Mouse (Mus musculus) adipocyte (in vitro differentiated cells): ENCODE data around the gene Tsen34.
"Not testable (repeated sequence)": the region's sequence is repeated elsewhere in the genome, so short reads cannot be mapped to it uniquely, and the experiment has no call there.

Experiments
- DNase-seq: peaks from one replicate; pipeline ENCODE4 v3.0.0-alpha.2; 2016; ENCODE audit warnings: low spot score

Gene Tsen34

DNA sequence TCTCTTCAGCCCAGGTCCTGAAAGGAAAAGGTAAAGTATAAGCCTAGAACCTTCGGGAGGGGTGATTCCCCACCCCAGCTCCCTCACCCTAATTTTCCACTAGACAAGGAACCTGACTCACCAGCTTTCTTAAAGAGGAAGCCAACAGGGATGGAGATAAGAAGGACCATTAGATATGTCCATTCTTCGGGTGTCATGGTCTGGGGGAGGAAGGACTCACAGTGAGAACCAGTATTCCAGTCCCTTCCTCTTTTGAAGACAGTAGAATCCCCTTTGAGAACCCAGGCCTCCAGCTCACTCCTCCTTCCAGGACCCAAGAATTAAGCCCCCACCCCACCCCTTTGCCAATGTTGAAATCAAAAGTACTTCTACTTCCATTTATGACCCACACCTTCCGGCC lies 744 bp upstream of the Tsen34 start:
- no peak for DNase-seq

DNA sequence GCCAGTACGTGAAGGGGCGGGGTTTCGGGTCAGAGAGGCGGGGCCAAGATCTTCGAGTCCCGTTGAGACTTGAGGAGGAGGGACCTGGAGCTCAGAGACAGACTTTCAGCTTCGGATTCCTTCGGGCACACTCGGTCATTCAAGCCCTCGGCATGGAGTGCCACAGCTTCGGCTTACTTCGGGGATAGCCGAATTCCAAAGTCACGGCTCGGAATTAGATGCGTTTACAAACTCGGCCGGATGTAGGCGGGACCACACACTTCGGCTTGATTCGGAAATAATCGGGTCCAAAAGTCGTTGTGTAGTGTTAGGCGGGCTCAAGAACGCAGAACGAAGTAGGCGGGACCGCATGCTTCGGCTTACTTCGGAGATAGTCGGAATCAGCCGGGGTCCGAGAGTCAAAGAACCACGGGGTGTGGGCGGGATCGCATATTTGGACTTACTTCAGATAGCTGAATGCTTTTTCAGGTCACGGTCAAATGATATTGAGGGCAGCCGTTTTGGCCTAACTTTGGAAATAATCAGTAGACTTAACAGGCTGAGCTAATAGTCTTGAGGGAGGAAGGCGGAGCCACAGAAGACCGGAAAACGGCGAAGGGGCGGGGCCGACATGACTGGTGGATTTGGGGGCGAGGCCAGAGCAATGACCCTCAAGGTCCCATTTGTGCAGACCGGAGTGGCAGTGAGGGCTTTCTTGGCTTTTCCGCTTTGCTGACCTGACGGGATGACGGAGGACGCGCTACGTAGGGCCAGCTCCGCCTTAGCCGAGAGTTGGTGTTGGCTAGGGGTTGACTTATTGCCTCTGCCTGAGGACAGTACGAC lies 535 bp downstream of the Tsen34 start, which contains the start of gene Mboat7:
Gene Mboat7, minus strand, starts transcription at position 537 of the 822 bp plus-strand sequence.
- DNase-seq = peak; percentile 97

DNA sequence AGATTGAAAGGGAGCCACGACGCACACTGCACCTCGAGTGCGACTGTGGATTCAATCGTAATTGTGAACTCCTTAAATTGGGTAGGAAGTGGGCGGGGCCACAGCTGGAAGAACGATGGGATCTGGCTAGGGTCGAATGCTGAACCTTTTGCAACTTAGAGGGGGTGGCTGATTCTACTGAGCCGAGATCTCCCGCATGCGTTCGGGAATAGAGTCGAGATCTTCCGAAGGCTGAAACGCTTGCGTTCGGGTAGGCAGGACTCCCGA lies 1.1 kb downstream of the Tsen34 start:
- no peak for DNase-seq

DNA sequence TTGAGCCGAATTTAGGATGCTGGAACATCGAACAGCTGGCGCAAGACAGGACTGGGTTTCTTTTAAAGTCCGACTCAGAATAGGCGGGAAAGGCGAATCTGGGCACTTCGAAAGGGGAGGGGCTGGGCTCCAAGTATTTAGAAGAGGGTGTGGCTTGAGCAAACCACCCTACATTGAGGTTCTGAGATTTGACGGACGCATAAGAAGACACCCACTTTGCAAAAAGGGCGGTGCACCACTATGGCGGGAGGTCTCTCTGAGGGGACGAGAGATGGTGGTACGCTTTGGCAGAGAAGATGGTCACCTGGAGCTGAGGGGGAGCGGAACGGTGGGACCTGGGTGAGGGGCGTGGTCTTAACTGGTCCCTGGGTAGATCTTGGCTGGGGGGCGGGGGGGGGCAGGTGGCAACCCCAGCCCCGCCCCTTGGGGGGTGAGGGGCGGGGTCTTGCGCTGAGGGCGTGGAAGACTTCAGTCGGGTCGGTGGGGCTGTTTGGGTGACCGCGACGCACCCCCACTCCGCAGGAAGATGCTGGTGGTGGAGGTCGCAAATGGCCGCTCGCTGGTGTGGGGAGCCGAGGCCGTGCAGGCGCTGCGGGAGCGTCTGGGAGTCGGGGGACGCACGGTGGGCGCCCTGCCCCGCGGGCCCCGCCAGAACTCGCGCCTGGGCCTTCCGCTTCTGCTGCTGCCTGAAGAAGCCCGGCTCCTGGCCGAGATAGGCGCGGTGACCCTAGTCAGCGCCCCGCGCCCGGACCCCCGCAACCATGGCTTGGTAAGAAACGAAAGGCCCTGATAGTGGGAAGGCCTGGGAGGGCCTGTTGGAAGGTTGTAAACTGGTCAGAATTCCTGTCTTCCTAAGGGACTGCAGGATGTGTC lies 1.6 kb downstream of the Tsen34 start:
- peak; percentile 90 for DNase-seq

DNA sequence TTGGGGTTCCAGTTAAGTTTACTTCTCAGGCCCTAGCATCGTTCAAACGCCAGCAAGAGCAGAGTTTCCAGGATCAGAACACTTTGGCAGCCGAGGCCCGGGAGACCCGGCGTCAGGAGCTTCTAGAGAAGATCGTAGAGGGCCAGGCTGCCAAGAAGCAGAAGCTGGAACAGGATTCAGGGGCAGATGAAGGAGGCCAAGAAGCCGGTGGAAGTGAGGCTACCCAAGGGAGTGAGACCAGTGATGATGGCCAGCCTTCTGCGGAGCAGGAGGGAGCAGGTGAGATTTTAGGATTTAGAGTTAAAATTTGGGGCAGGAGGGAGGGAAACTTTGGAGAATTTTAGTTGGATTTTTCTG lies 2.3 kb downstream of the Tsen34 start:
- peak; percentile 39 for DNase-seq

DNA sequence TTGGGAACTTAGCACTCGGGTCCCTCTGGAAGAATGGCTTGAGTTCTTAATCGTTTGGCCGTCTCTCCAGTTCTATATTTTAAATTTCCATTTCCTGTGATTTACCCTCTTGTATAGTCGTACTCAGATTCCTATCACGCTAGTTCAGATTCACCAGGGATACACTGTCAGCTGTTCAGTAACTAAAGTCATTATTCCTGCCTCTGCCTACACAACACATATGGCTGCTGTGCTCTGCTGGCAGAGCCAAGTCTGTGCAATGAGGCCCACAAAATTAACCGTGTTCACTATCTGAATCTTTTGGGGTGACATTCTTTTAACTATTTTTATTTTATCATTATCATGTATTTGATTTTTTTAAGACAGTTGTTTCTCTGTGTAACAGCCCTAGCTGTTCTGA lies 5.8 kb downstream of the Tsen34 start:
- no peak for DNase-seq

DNA sequence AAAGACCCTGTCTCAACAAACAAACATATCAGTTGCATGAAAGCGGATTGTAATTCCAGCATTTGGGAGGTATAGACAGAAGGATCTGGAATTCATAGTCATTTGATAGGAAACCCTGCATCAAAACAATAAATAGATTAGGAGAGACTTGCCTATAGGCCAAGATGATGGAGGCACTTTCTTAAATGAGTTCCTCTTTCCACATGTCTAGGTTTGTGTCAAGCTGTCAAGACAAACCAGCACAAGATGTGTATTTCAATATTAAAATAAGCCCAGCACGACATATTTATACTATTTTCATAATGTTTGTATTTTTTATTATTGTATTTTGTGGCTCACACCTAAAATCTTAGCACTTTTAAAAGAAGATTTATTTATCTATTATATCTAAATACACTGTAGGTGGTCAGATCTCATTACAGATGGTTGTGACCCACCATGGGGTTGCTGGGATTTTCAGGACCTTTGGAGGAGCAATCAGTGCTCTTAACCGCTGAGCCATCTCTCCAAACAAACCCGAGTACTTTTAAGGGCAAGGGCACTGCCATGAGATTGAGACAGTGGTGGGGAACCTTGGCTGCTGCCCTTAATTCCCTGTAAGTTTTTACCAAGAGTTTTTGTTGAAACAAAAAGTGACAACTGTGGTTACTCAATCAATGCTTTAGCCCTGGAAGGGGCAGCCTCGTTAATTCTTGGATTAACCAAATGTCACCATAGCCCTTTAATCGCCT lies 10.7 kb downstream of the Tsen34 start:
- no peak for DNase-seq

DNA sequence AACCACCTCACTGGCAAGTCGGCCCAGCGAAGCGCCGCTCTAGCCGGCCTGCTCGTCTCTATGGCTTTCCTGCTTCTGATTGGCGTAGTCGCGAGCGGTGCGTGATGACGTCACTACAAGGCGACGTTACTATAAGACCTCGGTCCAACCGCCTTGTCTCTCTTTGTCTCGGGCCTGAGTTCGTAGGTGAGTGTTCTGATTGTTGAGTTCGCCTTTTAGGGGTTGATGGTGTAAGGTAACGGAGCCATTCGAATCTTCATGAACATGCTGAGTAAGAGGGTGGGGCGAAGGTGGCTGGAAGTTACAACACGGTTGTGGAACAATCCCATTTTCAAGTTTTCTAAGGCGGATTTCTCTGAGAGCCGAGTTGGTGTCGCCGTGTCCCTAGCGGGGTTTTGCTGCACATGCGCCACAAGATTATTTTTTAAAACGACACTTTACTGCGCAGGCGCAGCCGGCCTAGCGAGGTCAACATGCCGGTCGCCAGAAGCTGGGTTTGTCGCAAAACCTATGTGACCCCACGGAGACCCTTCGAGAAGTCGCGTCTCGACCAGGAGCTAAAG lies 11.3 kb downstream of the Tsen34 start, which contains the start of gene Rps9:
Gene Rps9, plus strand, starts transcription at position 115 of the 563 bp plus-strand sequence.
- DNase-seq = peak; percentile 94

DNA sequence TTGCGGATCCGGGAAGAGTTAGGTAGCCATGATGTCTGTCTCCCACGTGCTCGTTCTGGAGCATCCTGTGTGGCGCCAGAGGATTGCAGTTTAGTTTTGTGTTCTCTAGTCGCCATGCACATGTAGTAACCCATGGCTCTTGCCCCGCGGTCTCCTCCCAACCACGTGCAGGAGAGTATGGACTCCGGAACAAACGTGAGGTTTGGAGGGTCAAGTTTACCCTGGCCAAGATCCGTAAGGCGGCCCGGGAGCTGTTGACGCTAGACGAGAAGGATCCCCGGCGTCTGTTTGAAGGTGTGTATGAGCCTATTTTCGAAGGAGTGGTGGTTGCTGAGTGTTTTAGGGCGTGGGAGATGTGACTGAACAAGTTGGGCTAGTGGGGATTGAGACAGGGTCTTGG lies 11.8 kb downstream of the Tsen34 start:
- no peak for DNase-seq

DNA sequence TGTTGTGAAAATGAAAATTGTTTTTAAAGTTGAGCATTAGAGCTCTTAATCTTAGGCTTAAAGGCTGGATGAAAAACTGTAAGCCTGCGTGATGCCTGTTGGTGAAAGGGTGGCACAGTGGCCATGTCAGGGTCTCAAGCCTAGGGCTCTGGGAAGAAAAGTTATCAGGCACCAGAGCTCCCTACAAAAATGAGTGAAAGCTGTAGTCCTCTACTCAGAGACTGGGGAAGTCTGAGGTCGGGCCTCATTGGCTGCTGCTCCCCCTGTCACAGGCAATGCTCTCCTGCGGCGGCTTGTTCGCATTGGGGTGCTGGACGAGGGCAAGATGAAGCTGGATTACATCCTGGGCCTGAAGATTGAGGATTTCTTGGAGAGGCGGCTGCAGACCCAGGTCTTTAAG lies 12.8 kb downstream of the Tsen34 start:
- DNase-seq = not testable (repeated sequence)

DNA sequence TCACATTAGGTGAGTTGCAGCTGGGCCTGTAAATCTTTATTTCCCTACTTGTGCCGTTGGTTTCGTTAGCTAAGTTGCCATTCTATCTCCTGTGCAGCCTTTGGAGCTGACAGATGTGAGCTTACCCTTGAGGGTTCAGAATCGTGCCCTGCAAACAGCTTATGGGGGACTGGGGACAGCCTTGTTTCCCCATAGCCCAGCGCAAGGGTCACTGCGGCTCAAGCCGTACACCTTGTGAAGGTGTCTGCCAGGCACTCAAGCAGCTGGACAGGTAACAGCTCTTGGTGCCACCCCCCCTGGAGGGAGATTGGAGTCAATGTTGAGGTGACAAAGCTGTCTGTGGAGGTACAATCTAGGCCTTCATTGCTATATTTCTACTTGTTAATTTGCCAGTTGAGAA lies 13.2 kb downstream of the Tsen34 start:
- DNase-seq = no peak

DNA sequence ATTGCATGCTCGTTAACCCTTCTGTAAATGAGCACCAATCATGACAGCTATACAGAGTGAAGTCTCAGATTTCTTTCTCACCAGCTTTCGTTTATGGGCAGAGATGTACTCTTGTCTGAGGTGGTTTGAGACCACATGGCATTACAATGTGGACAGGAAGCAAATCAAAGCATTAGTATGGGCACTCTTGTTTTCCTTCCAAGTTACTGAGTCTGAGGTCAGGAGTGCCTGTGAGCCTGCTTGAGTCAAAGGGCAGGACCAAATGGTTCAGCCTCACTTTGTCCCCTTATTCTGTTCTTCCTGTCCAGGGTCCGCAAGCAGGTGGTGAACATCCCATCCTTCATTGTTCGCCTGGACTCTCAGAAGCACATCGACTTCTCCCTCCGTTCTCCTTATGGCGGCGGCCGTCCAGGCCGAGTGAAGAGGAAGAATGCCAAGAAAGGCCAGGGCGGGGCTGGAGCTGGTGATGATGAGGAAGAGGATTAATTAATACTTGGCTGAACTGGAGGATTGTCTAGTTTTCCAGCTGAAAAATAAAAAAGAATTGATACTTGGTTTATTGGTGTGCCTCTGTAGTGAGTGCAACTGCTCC lies 13.8 kb downstream of the Tsen34 start:
- DNase-seq = no peak

DNA sequence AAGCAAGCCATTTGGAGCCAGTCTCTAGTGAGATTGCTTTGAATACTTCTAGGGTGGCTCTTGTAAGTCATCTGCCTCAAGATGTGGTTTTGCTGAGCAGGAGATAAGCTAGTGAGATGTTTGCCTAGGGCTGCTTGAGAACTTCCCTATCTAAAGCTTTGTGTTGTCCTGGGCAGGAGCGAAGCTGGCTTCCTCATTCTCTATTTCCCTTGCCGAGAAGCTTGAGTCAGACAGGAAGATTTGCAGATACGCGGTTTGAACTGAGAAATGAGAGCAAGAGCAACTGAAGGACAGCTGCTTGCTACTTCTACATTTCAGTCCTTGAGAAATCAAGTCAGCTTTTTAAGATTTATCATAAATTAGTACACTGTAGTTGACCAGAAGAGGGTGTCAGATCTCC lies 14.4 kb downstream of the Tsen34 start:
- no peak for DNase-seq

DNA sequence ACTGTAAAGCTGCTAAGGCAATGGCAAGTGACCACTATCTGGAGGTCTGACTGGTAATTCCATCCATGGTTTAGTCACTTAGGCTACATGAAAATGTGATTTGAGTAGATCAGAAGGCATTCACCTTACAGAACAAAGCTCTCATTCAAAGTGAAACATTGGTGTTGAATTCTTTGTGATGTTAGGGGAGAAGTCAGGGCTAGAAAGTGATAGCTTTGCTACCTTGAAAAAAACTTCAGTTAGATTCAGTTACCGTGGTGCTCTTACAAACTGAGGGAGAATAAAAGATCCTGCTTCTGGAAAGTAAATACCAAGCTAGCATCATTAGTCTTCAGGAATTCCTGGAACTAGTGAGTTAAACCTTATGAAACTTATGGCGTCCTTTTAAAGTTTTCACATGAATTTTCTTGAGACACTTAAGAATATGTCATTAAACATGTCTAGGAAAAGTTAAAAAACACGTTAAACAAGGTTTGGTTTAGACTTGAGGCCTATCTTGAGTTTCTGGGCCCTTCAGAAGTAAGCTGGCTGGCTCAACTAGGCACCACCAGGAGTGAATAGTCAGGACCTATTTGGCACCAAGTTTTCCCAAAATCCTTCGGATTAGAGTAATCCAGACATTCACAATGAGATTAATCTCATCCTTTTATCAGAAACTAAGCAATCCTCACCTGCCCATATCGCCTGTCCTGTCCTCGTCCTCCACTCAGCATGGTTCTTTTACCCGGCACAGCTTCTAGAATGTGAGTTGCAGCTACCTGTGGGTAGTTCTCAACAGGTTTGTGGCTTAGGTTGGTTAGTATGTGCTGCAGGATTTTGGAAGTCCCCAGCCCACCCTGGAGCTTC lies 15.1 kb downstream of the Tsen34 start:
- DNase-seq = no peak

DNA sequence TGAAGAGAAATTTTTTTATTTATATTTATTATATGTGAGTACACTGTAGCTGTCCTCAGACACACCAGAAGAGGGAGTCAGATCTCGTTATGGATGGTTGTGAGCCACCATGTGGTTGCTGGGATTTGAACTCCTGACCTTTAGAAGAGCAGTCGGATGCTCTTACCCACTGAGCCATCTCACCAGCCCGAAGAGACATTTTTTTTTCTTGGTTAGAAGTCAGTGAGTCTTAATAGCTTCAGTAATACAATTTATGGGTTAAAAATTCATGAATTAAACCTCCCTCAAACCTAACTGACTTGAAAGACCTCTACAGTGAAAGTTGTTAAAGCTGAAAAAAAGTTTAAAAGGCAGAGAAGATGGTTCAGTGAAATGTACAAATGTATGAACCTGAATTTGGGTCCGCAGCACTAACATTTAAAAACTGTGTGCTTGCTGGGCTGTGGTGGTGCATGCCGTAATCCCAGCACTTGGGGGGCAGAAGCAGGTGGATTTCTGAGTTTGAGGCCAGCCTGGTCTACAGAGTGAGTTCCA lies 15.9 kb downstream of the Tsen34 start:
- not testable (repeated sequence) for DNase-seq

DNA sequence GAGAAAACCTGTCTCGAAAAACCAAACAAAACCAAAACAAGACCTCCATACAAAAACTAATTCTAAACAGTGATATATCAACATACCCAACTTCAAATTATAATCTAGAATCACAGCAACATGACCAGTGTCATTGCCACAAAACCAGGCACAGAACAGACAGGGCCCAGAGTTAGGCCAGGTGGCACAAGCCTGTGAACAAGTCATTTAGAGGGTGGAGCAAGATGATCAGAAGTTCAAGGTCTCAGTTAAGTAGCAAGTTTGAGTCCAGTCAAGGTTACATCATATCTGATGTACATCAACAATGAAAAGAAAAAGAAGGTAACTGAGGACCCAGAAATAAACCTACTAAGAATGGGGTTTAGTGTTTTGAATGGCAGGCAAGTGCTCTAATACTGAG lies 16.3 kb downstream of the Tsen34 start:
- no peak for DNase-seq

DNA sequence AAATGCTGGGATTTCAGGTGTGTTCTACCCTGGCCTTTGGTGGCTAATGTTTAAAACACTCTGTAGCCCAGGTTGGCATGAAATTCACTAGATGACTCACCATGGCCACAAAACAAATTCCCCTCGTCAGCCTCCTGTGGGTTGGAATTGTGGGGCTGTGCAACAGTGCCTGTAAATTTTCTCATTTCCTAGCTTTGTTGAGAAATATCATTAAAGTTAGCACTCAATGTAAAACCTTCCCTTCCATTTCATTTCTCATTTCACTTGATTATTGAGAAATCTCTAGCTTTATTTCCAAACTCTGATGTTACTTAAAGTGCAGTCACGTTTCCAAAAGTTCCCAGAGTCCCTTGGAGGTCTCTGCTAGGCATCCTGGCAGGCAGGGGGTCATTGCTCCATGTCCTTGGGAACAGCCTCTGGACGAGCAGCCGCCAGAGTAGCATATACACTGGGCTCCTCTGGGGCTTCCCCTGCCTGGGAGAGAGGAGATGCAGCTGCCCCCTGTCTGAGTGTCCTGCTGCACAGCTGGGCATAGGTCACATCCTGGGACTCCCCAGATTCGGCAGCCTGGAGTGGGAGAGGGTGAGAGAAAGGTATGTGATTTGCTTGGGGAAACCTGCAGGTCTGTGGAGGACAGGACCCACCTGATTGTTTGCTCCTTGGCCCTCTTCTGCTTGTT lies 19.7 kb downstream of the Tsen34 start:
- DNase-seq = no peak

DNA sequence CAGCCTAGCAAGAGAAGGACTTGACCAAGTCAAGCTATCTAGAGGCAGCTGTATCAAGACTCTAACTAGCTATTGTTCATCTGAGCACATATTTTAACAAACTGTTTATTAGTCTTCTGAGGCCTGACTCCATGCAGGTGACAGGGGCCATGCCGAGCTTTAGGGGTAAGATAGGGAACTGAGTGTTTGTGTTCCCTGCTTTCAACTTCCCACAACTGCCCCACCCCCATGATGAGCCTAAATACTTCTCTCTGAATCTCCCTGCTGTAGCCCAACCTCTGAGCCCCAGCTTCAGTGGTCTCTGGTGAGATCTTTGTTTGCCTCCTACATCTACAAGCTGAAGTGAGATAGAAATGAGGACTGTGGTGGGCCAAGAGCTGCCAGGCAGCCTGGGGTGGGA lies 22.6 kb downstream of the Tsen34 start:
- no peak for DNase-seq

DNA sequence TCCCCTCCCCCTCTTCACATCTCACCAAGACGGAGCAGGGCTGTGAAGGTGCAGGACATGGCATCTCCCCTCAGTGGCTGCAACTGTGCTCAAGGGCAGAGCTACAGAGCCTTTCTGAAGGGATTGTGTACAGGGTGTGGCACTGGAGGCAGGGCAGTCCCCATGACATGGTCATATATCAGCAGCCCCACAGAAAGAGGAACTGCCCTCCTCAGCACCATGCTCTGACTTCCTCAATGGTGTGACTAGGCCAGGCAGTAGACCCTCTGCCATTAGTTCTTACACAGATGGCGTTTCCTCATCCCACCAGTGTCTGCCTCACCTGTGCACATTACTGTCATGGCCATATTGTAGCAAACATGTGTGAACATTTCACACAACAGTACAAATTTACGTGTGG lies 27.6 kb downstream of the Tsen34 start, which contains the start of gene Pirb:
Gene Pirb, minus strand, starts transcription at position 124 of the 400 bp plus-strand sequence.
- not testable (repeated sequence) for DNase-seq

DNA sequence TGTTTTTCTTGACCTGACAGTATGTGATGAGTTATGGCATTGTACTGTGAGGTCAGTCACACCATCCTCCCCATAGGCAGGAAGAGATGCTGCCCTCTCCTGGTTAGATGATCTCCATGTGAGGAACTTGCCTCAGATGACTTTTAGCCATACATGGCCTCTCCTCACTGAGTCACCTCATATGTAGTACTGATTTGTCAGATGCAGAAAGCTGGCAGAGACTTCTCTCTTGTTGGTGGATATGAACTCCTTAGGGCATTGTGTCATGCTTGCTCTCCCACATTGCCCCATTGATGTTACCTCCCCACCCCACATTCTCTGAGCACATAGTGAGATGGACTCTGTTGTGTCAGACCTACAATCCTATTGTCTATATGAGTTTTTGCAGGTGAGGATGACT lies 32.8 kb downstream of the Tsen34 start:
- not testable (repeated sequence) for DNase-seq
